Mouse (Mus musculus) stomach, postnatal 0 days (tissue): ENCODE data around the gene Arl8b. TPM values are rescaled to one million over a fixed set of nuclear protein-coding genes. Genes with fewer than 3 reads are reported as not detected.

Experiments used
- ATAC-seq: fragments of 200-750 bp; cut with Nextera tagmentation; 2 replicates; pipeline ENCODE4 v1.8.0; 2017; ENCODE audit not compliant: low FRiP score, low TSS enrichment
- DNase-seq: peaks from one replicate; pipeline ENCODE4 v3.0.0-alpha.2; 2016; ENCODE audit warnings: low spot score
- H3K27ac ChIP-seq: fragments of 300-500 bp; sonication (generic); replicated peaks from 2 replicates; pipeline ENCODE4 v1.5.1; 2014; ENCODE audit warnings: mild to moderate bottlenecking, control low read depth
- H3K27me3 ChIP-seq: fragments of 300-500 bp; sonication (generic); 2 replicates; pipeline ENCODE4 v1.6.1; 2014; ENCODE audit warnings: low read length; ENCODE audit not compliant: control insufficient read depth, insufficient read depth
- H3K36me3 ChIP-seq: fragments of 300-500 bp; sonication (generic); 2 replicates; pipeline ENCODE4 v1.6.1; 2014; ENCODE audit warnings: low read length, mixed read lengths; ENCODE audit not compliant: control insufficient read depth, insufficient read depth
- H3K4me1 ChIP-seq: fragments of 300-500 bp; sonication (generic); replicated peaks from 2 replicates; pipeline ENCODE4 v1.6.1; 2014; ENCODE audit warnings: antibody characterized with exemption; ENCODE audit not compliant: control insufficient read depth, insufficient read depth
- H3K4me2 ChIP-seq: fragments of 300-500 bp; sonication (generic); replicated peaks from 2 replicates; pipeline ENCODE4 v1.6.1; 2014; ENCODE audit warnings: low read depth, mild to moderate bottlenecking, control low read depth, moderate library complexity
- H3K4me3 ChIP-seq: fragments of 300-500 bp; sonication (generic); 2 replicates; pipeline ENCODE4 v1.5.1; 2014; ENCODE audit warnings: low read depth, low read length, control low read depth
- H3K9ac ChIP-seq: fragments of 300-500 bp; sonication (generic); 2 replicates; pipeline ENCODE4 v1.6.1; 2014; ENCODE audit warnings: mild to moderate bottlenecking, low read length, control low read depth, mixed read lengths
- H3K9me3 ChIP-seq: fragments of 300-500 bp; sonication (generic); 2 replicates; pipeline ENCODE4 v1.6.1; 2016; ENCODE audit warnings: low read length; ENCODE audit not compliant: control insufficient read depth
- CTCF ChIP-seq: IDR thresholded peaks from 2 replicates; pipeline ENCODE4 v1.5.1; 2016; ENCODE audit warnings: antibody characterized with exemption, low read depth, mild to moderate bottlenecking, moderate library complexity
- EP300 ChIP-seq: optimal IDR thresholded peaks from 2 replicates; pipeline ENCODE3; 2016; ENCODE audit warnings: antibody characterized with exemption
- WGBS: fragments of 180-500 bp; shearing (Covaris S2); extraction: QIAGEN DNeasy Blood & Tissue Kit; methylation state at CpG from one replicate; pipeline ENCODE4 v1.1.7; 2014; 5-methylcytosine and 5-hydroxymethylcytosine counted together
- polyA plus RNA-seq: library from polyadenylated mRNA; unstranded; fragments of >200 nt; fragmentation: Nextera tagmentation; extraction: Ambion mirVana; gene quantifications from 2 replicates; pipeline ENCODE4 v1.2.1, GENCODE M21; 2015

The Arl8b gene
- polyA plus RNA-seq, 1 experiment from 2014 or later: 57.5 TPM

DNA sequence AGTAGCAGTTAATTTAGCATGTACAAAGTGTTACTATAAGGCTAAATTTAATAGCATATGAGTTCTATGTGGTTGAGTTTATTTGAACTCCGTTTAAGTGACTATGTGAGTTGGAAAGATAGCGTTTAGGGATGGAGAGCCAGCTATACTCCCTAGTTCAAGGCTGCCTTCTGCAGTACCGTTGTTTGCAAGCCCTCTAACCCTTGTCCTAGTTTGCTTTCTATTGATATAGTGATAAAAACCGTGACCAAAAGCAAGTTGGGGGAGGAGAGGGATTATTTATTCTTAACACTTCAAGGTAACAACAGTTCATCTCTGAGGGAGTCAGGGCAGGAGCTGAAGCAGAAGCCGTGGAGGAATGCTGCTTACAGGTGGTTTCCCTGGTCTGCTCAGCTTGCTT, 8.6 kb downstream of the Arl8b start:
- H3K4me3 ChIP-seq: no peak overlapping the region
- no peaks in the 10 kb centered on the region for H3K36me3 ChIP-seq
- ATAC-seq (no peak), DNase-seq (no peak)
- TF ChIP-seq CTCF (no peak), EP300 (no peak)
- no peaks in the 10 kb centered on the region for H3K4me1 ChIP-seq
- 56% methylated on average over 5 of the region's 5 CpGs for WGBS
- H3K27me3 ChIP-seq: no peaks in the 10 kb centered on the region
- H3K9me3 ChIP-seq: no peaks in the 10 kb centered on the region
- no peak overlapping the region for H3K9ac ChIP-seq
- no peak overlapping the region for H3K4me2 ChIP-seq
- H3K27ac ChIP-seq: no peak overlapping the region

DNA sequence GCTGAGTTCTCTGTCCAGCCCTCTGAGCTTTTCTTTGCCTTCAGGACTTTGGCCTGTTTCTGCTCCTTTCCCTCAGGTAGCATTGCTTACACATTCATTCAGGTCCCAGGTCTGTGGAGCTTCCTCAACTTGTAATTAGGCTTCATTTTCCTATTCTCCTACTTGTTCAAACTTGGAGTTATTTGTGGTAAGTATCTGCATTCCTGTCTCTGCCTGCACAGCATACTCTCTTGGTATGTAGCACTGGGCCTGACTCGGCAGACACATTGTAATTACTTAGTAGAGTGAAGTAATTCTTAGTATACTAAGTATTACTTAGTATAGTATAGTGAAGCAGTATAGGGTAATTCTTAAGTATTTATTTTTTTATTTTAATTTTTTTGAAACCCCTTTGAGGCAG, 13.0 kb downstream of the Arl8b start:
- no peak for ATAC-seq
- Histone ChIP-seq H3K4me3 (no peak overlapping the region), H3K4me2 (no peak overlapping the region), H3K27ac (no peak overlapping the region), H3K36me3 (no peaks in the 10 kb centered on the region), H3K4me1 (no peaks in the 10 kb centered on the region), H3K9me3 (no peaks in the 10 kb centered on the region), H3K27me3 (no peaks in the 10 kb centered on the region), H3K9ac (no peak overlapping the region)
- WGBS: 38% methylated on average over 1 of the region's 1 CpGs
- TF ChIP-seq CTCF (no peak), EP300 (no peak)
- no peak for DNase-seq

DNA sequence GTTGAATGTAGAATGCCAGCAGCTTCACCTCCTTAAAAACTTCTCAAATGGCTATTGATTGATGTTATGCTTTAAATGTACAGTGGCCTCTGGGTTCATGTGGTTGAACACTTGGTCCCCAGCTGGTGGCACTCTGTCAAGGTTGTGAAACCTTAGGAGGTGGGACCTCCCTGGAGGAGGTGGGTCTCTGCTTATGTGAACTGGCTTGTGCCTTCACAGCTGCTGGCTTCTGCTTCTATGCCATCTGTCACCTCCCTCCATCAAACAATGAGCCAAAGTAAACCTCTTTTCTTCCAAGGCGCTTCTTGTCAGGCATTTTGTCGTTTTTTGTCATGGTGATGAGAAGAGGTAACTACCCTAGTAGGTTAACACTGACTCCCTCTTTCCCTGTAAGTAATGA, 13.8 kb downstream of the Arl8b start:
- Histone ChIP-seq H3K4me3 (no peak overlapping the region), H3K27me3 (no peaks in the 10 kb centered on the region), H3K4me1 (no peaks in the 10 kb centered on the region), H3K9ac (no peak overlapping the region), H3K9me3 (no peaks in the 10 kb centered on the region), H3K27ac (no peak overlapping the region), H3K36me3 (no peaks in the 10 kb centered on the region), H3K4me2 (no peak overlapping the region)
- WGBS: 39% methylated on average over 2 of the region's 2 CpGs
- TF ChIP-seq EP300: no peak
- TF ChIP-seq CTCF: no peak
- no peak for ATAC-seq
- no peak for DNase-seq

DNA sequence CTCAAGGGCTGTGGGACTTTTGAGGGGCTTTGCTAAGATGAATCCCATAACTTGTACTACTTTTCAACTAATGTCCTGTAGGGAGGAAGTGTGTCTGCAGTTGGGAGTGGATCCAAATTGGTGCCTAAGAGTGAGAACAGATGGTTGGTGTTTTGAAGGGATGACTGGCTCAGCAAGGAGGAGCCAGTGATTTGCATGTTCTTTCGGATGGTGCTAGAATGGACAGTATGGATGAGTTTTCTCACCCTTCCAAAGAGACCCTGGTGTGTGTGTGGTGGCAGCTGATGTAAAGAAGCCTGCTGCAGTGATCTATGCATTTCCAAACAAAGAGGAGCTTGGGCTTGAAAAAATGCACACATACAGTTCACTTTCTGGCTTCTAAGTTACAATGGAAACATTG, 22.3 kb downstream of the Arl8b start:
- no peak overlapping the region for H3K27ac ChIP-seq
- no peak for DNase-seq

DNA sequence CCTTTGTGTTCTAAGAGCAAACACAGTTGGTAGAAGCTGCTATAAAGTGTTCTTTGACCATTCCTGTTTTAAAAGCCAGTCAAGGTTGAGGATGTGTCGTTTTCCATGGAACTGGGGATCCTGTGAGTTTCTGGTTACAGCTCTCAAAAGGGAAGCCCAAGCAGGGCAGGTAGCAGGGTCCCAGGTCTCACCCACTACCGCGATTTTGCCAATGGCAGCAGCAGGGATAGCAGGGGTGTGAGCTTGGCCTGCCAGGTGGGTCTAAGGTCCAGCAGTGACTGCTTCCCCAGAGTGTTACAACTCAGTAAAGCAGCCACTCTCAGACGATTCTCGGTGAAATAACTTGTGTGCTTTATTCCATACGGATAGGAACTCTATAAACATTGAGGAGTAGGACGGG, 23.0 kb downstream of the Arl8b start:
- Histone ChIP-seq H3K4me3 (no peak overlapping the region), H3K9ac (no peak overlapping the region), H3K4me2 (no peak overlapping the region), H3K27me3 (no peaks in the 10 kb centered on the region), H3K36me3 (no peaks in the 10 kb centered on the region), H3K27ac (no peak overlapping the region), H3K4me1 (no peaks in the 10 kb centered on the region), H3K9me3 (no peaks in the 10 kb centered on the region)
- no peak for TF ChIP-seq EP300
- no peak for TF ChIP-seq CTCF
- no peak for ATAC-seq
- 71% methylated on average over 7 of the region's 7 CpGs for WGBS
- DNase-seq: no peak

More for the DNA sequence above, 22.3 kb downstream of the Arl8b start:
- Histone ChIP-seq H3K4me3 (no peak overlapping the region), H3K36me3 (no peaks in the 10 kb centered on the region), H3K9ac (no peak overlapping the region), H3K4me2 (no peak overlapping the region), H3K4me1 (no peaks in the 10 kb centered on the region), H3K9me3 (no peaks in the 10 kb centered on the region), H3K27me3 (no peaks in the 10 kb centered on the region)
- 40% methylated on average over 1 of the region's 1 CpGs for WGBS
- ATAC-seq: no peak
- no peak for TF ChIP-seq CTCF
- no peak for TF ChIP-seq EP300

DNA sequence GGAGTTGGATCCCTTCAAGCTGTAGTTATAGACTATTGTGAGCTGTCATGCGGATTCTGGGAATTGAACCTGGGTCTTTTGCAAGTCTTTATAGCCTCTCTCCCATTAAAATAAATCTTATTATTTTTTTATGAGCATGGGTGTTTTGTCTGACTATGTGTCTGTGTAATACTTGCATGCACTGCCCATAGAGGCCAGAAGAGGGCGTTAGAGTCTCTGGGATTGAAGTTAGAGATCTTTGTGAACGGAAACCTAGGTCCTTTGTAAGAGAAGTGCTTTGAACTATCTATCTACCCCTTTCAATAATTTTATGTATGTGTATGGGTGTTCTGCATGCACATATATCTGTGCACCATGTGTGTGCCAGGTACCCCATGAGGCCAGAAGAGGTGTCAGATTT, 24.5 kb downstream of the Arl8b start:
- H3K4me2 ChIP-seq: no peak overlapping the region
- no peak overlapping the region for H3K4me3 ChIP-seq
- ATAC-seq (no peak), DNase-seq (no peak)
- H3K36me3 ChIP-seq: no peaks in the 10 kb centered on the region
- WGBS: 73% methylated on average over 3 of the region's 3 CpGs
- no peak overlapping the region for H3K9ac ChIP-seq
- no peaks in the 10 kb centered on the region for H3K9me3 ChIP-seq
- no peaks in the 10 kb centered on the region for H3K4me1 ChIP-seq
- H3K27me3 ChIP-seq: no peaks in the 10 kb centered on the region
- H3K27ac ChIP-seq: no peak overlapping the region
- TF ChIP-seq EP300: no peak
- TF ChIP-seq CTCF: peak; percentile 37
